Mouse (Mus musculus) midbrain, embryonic 10.5 days (tissue): ENCODE data around the gene Ahnak. TPM values are rescaled to one million over a fixed set of nuclear protein-coding genes. Genes with fewer than 3 reads are reported as not detected.

ENCODE experiments used
- DNase-seq: peaks from one replicate; pipeline ENCODE4 v3.0.0-alpha.2; 2017; ENCODE audit warnings: low spot score
- H3K27ac ChIP-seq: fragments of 300-500 bp; sonication (generic); replicated peaks from 2 replicates; pipeline ENCODE4 v1.5.1; 2016; ENCODE audit warnings: mild to moderate bottlenecking
- H3K27me3 ChIP-seq: fragments of 300-500 bp; sonication (generic); 2 replicates; pipeline ENCODE4 v1.6.1; 2016; ENCODE audit warnings: low read depth, mild to moderate bottlenecking; ENCODE audit not compliant: poor library complexity, severe bottlenecking
- H3K36me3 ChIP-seq: fragments of 300-500 bp; sonication (generic); 2 replicates; pipeline ENCODE4 v1.6.1; 2016; ENCODE audit warnings: mild to moderate bottlenecking, moderate library complexity
- H3K4me1 ChIP-seq: fragments of 300-500 bp; sonication (generic); 2 replicates; pipeline ENCODE4 v1.6.1; 2016
- H3K4me3 ChIP-seq: fragments of 300-500 bp; sonication (generic); 2 replicates; pipeline ENCODE4 v1.5.1; 2016; ENCODE audit warnings: mild to moderate bottlenecking, moderate library complexity
- H3K9me3 ChIP-seq: fragments of 300-500 bp; sonication (generic); replicated peaks from 2 replicates; pipeline ENCODE4 v1.6.1; 2016; ENCODE audit warnings: mild to moderate bottlenecking
- WGBS: fragments of 180-500 bp; shearing (Covaris S2); methylation state at CpG from one replicate; pipeline ENCODE4 v1.1.7; 2016; 5-methylcytosine and 5-hydroxymethylcytosine counted together
- polyA plus RNA-seq: library from polyadenylated mRNA; unstranded; fragments of >200 nt; fragmentation: Nextera tagmentation; extraction: Ambion mirVana; gene quantifications from 2 replicates; pipeline ENCODE4 v1.2.1, GENCODE M21; 2016

The Ahnak gene
- polyA plus RNA-seq, 1 experiment from 2014 or later, result 6.6 TPM

DNA sequence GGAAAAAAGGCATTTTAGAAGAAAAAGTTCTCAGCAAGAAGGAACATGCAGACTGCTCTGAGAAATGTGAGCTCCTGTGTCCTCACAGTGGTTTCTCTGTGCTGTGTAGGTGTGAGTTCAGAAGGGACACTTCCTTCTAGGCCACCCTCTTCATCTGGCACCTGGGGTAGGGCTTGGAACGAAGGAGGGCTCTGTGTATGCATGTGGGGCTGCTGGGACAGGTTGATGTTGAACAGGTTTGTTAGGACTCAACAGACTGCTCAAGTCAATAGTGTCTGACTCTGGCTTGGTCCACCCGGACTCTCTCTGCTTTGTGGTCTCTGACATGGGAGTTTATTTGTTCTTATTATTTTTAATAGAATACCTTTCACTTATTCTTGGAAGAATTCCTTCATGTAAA is 81.2 kb downstream of the Ahnak start:
- H3K36me3 ChIP-seq, result no peaks in the 10 kb centered on the region
- H3K27me3 ChIP-seq, result no peaks in the 10 kb centered on the region
- no peak overlapping the region for H3K27ac ChIP-seq
- WGBS, result 86% methylated on average over 2 of the region's 2 CpGs
- no peak overlapping the region for H3K4me3 ChIP-seq
- no peaks in the 10 kb centered on the region for H3K9me3 ChIP-seq
- DNase-seq, result no peak
- peaks cover 21% of the 10 kb centered on the region for H3K4me1 ChIP-seq

DNA sequence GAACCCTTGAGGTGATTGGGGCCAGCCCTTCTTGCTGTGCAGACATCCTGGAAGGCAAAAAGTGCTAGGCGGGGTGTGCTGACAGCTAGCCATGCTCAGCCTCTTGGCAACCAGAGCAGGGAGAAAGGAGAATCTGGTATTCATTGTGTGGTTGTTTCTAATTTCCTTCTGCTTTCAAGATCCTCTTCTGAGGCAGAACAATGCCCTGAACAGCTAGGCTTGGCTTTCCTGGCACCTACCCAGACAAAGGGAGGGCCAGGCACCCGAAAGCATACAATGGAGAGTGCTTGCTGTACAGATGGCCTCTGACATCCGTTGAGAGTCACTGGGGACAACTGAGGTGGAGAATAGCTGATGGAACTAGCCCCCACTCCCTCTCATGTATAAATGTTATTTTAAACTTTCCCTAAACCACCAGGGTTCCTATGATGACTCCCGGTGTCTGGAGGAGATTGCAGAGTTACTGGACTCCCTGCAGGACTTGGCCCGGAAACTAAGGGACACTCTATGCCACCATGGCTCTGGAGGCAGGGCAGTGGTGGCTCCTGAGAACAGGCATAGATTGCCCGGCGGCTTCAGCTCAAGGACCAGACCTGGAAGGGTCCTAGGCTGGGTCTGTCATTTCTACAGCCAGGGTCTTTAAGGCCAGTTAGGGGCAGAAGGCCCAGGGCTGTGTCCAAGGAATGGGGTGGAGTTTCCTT is 82.5 kb downstream of the Ahnak start:
- 65% methylated on average over 7 of the region's 7 CpGs for WGBS

DNA sequence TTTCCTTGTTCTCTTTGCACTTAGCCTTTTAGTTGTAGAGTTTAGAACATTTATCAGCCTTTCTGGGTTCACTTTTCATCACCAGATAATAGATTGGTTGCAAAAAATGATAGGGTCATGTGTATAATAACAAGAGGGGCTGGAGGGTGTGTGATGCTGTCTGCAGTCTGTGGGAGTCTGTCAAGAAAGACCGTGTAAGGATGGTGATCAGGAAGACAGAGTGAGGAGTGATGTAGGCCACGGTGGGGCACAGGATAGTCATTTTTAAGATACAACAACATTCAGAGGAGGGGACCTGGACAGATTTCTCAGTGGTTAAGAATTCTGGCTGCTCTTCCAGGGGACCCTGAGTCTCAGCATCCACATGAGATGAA is 83.1 kb downstream of the Ahnak start:
- Histone ChIP-seq H3K4me1 (peaks cover 11% of the 10 kb centered on the region), H3K36me3 (no peaks in the 10 kb centered on the region), H3K4me3 (no peak overlapping the region), H3K27ac (no peak overlapping the region), H3K27me3 (no peaks in the 10 kb centered on the region), H3K9me3 (no peaks in the 10 kb centered on the region)
- no peak for DNase-seq
- 83% methylated on average over 2 of the region's 2 CpGs for WGBS

More for the DNA sequence above, 82.5 kb downstream of the Ahnak start:
- no peak overlapping the region for H3K4me3 ChIP-seq
- H3K4me1 ChIP-seq, result peaks cover 11% of the 10 kb centered on the region
- no peaks in the 10 kb centered on the region for H3K27me3 ChIP-seq
- H3K27ac ChIP-seq, result peak overlapping the region; percentile 63
- H3K9me3 ChIP-seq, result no peaks in the 10 kb centered on the region
- no peak for DNase-seq
- no peaks in the 10 kb centered on the region for H3K36me3 ChIP-seq

DNA sequence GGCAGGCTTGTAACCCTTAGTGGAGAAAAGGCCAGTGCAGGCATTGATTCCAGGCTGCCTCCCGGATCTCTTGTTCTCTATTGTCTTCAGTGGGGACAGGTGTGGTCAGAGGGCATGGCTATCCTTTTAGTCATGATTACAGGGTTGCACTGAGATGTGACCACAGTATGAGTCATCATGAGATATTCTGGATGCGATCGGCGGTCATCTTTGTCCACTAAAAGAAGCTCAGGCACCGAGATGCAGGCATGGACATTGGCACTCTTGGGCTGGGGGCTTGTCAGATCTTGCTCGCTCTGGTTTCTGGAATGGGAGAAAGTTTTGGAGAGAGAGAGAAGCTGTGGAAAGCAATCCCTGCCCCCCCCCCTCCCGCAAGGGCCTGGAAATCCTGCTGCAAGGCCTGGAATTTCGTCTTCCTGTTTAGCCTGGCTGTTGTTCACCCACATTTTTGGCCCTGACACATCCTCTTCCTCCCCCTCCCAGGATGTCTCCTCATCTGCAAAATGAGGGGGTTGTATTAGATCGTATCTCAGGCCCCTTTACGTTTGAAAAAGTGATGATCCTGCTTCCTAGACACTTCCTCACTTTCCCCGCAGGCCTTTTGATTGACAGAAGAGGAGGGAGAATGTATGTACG is 84.8 kb downstream of the Ahnak start:
- no peaks in the 10 kb centered on the region for H3K27me3 ChIP-seq
- H3K9me3 ChIP-seq, result no peaks in the 10 kb centered on the region
- no peak for DNase-seq
- H3K27ac ChIP-seq, result no peak overlapping the region
- no peaks in the 10 kb centered on the region for H3K36me3 ChIP-seq
- peaks cover 11% of the 10 kb centered on the region for H3K4me1 ChIP-seq
- WGBS, result 79% methylated on average over 12 of the region's 12 CpGs
- no peak overlapping the region for H3K4me3 ChIP-seq

DNA sequence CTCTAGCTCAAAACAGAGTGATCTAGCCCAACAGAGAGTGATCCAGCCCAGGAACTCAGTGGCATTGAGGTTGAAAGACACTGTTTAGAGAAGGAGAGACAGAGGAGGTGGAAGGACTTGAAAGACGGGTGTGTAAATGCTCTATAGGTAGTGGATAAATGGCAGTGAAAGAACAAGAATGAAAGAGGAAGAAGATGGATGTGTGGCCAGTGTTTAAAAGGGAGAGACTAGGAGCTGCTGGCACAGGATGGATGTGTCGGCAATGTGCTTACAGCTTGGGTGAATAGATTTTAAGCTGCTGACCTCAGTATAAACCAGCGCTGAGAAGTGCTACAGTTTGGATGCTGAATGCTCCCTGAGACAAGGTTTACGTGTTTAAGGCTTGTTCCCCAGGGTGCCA is 85.3 kb downstream of the Ahnak start:
- 78% methylated on average over 4 of the region's 4 CpGs for WGBS
- no peak overlapping the region for H3K4me3 ChIP-seq

DNA sequence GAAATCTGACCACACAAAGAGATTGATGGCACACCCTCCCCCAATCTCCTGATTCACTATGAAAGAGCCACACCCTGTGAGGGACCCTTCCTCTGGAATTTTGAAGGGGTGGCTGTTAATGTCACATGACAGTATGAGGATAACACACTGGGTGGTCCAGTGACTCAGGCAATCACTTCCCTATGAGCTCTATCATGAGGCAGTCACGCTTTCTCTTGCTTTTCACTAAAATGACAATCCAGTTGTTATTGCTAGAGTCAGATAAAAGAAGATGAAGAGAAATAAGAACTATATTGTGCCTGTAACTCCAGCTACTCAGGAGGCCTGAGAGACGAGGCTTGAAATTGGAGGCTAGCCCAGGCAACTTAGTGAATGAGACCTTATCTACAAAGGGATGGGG is 86.5 kb downstream of the Ahnak start:
- 83% methylated on average over 2 of the region's 2 CpGs for WGBS
- DNase-seq, result no peak
- H3K4me1 ChIP-seq, result peaks cover 18% of the 10 kb centered on the region

More for the DNA sequence above, 85.3 kb downstream of the Ahnak start:
- no peaks in the 10 kb centered on the region for H3K9me3 ChIP-seq
- H3K27me3 ChIP-seq, result no peaks in the 10 kb centered on the region
- peaks cover 11% of the 10 kb centered on the region for H3K4me1 ChIP-seq
- no peak for DNase-seq
- no peak overlapping the region for H3K27ac ChIP-seq
- no peaks in the 10 kb centered on the region for H3K36me3 ChIP-seq

DNA sequence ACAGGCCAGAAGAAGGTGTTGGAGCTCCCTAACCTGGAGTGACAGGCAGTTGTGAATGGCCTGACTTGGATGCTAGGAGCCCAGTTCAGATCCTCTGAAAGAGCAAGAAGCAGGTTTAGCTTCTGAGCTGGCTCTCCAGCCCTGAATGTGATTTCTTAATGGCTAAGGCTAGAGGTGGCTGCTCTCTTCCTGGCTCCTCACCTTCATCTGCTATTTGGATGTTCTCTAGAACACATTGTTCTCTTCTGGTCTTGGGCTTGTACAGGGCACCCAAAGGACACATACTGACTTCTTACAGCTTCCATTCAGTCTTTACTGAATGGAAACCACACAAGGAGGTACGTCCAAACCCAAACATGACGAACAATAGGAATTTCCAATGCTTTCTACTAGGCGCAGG is 87.0 kb downstream of the Ahnak start:
- no peak for DNase-seq
- WGBS, result 92% methylated on average over 3 of the region's 3 CpGs
- H3K9me3 ChIP-seq, result no peaks in the 10 kb centered on the region
- H3K4me3 ChIP-seq, result no peak overlapping the region
- H3K36me3 ChIP-seq, result no peaks in the 10 kb centered on the region
- no peak overlapping the region for H3K27ac ChIP-seq
- H3K27me3 ChIP-seq, result no peaks in the 10 kb centered on the region
- H3K4me1 ChIP-seq, result peaks cover 16% of the 10 kb centered on the region

More for the DNA sequence above, 86.5 kb downstream of the Ahnak start:
- no peaks in the 10 kb centered on the region for H3K27me3 ChIP-seq
- H3K4me3 ChIP-seq, result no peak overlapping the region
- no peak overlapping the region for H3K27ac ChIP-seq
- no peaks in the 10 kb centered on the region for H3K36me3 ChIP-seq
- no peaks in the 10 kb centered on the region for H3K9me3 ChIP-seq

DNA sequence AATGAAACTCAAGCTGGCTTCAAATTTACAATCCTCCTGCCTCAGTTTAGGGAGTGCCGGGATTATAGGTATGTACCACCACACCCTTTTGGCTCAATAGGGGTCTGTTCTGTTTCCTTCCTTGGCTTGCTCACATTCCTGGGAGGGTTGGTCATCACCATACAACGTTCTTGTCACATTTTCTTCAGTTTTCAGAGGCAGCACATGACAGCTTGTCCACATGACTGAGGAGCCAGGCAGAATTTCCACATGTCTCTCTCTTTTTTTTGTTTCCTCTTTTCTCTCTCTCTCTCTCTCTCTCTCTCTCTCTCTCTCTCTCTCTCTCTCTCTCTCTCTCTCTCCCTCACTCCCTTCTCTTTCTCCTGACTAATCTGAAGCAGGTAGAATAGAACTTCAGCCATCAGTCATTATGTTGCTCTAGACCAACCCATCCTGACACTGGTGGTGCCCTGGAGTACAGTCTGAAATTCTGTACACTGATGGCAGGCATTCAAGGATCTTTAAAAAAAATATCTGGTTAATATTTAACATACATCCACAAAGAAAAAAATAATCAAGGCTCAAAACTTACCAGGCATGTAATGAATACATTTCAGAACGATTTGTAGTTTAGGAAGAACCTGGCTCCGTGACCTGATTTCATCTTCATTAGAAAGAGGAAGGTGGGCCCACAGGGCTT is 88.0 kb downstream of the Ahnak start:
- H3K9me3 ChIP-seq, result no peaks in the 10 kb centered on the region
- no peak overlapping the region for H3K27ac ChIP-seq
- no peak overlapping the region for H3K4me3 ChIP-seq
- 81% methylated on average over 4 of the region's 4 CpGs for WGBS
- peaks cover 12% of the 10 kb centered on the region for H3K4me1 ChIP-seq
- no peaks in the 10 kb centered on the region for H3K27me3 ChIP-seq
- DNase-seq, result no peak
- H3K36me3 ChIP-seq, result no peaks in the 10 kb centered on the region

DNA sequence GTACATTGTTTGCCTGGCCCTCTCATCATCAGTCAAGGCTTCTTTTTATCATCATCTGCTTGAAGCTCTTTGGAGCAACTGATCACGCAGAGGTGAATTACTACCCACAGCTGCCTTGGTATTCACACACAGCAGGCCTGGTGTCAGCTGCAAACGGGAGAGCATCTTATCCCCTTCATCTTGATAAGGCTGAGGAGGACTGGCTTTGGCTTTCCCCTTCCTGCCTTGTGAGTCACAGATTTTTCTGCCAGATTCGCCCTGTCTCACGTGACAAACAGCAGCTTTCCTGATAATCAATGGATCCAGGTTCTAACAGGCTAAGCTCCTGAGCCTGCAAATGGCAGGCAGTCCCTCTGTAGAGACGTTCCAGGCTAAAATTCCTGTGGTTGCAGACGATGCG is 90.8 kb downstream of the Ahnak start:
- Histone ChIP-seq H3K27ac (no peak overlapping the region), H3K27me3 (peaks cover 5% of the 10 kb centered on the region; the same call in 1 of the 2 replicates), H3K9me3 (no peaks in the 10 kb centered on the region), H3K4me3 (no peak overlapping the region), H3K36me3 (no peaks in the 10 kb centered on the region), H3K4me1 (peaks cover 23% of the 10 kb centered on the region)
- DNase-seq, result no peak
- WGBS, result 46% methylated on average over 7 of the region's 7 CpGs

DNA sequence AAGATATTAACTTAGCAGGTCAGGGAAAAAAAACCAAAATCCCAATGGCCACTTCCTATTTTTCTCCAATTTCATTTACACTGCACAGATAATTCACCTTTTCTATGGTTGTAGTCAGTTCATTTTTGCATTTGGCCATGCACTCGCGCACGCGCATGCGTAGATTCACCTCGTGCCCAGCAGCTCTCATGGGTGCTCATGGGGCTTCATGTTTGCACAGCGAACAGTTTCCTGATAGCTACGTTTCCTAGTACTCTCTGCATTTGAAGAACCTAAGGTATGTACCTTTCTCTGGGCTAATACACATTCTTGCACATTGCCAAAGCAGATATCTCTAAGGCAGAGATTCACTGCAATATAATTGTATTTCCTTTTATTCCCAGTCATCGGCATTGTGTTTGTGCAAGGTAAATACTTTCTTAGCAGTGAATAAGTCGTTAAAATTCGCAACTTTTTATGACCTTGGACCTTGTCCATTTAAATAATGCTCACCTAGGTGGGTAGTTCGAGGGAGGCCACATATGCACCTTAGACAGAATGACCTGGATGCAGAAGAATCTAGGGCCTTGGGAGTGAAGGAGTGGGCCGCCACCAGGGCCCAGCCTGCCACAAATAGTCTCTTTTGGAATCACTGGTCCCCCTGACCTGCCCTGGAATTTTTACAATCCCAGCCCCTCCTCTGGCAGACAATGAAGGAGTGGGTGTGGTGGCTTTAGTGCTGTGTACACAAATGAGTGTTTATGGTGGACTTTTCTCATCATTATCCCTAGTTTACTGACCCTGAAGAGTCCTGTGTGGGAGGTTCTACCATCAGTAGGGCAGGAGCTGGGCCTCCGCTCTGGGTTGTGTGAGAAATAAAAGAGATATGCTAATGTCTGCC is 92.5 kb downstream of the Ahnak start:
- no peak for DNase-seq

DNA sequence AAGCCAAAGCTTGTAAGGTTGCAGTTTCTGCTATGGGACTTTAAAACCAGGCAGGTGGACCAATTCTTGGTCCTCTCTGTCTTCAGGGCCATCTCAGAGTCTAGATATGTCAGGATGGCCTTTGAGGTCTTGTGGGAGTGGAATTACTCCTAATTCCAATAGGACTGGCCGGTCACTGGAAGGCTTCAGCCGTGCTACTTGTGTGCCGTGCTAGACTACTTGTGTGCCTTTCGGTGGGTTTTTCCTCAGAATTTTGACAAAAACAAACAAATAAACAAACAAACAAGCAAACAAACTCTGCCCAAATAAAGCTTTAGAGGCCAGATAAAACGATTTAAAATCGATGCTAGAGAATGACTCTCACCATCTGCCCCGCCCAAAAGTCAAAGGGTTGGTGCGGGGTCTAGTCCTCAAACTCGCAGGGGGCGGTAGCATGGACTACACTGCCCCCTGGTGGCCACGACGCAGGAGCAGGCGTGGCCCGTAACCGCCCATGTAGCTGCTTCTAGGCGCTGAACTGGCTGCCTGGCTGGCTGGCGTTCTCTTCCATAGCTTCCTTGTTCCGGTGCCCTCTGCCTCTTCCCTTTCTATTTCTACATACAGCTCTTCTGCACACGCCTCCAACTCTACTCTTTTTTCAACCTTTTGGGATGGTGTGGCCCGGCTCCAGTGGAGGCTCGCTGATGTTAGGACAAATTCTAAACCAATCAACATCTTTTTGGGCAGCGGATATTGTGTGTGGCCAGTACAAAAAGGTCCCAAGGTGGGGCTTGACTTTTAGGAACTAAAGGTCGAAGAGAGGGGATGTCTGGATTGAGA is 93.3 kb downstream of the Ahnak start:
- DNase-seq, result peak; percentile 85
- WGBS, result 18% methylated on average over 23 of the region's 23 CpGs
- Histone ChIP-seq H3K27me3 (peaks cover 5% of the 10 kb centered on the region; the same call in 1 of the 2 replicates), H3K9me3 (no peaks in the 10 kb centered on the region), H3K27ac (peak overlapping the region; percentile 59), H3K36me3 (no peaks in the 10 kb centered on the region), H3K4me3 (peak overlapping the region; percentile 31), H3K4me1 (peaks cover 23% of the 10 kb centered on the region)

More for the DNA sequence above, 92.5 kb downstream of the Ahnak start:
- Histone ChIP-seq H3K36me3 (no peaks in the 10 kb centered on the region), H3K9me3 (no peaks in the 10 kb centered on the region), H3K4me3 (no peak overlapping the region), H3K27me3 (peaks cover 5% of the 10 kb centered on the region; the same call in 1 of the 2 replicates), H3K27ac (peak overlapping the region; percentile 59; the same call in 1 of the 2 replicates), H3K4me1 (peaks cover 23% of the 10 kb centered on the region)
- WGBS, result 88% methylated on average over 14 of the region's 14 CpGs

DNA sequence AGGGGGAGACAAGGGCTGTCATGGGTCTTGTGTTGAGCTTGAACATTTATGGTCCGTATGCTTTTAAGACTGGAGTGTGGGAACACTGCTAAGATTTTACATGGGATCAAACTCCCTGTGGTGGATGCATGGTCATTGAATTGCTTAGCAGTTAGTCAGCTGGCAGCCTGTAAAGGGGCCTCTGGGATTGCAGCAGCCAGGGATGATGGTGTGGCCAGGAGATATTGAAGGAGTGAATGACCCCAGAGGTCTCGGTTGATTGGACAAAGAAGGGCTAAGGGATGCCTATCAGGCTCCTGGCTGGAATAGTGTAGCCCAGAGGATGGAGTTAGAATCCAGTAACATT is 93.9 kb downstream of the Ahnak start:
- Histone ChIP-seq H3K4me3 (no peak overlapping the region), H3K9me3 (no peaks in the 10 kb centered on the region), H3K36me3 (no peaks in the 10 kb centered on the region), H3K27me3 (peaks cover 5% of the 10 kb centered on the region; the same call in 1 of the 2 replicates), H3K27ac (peak overlapping the region; percentile 59), H3K4me1 (peaks cover 23% of the 10 kb centered on the region)
- no peak for DNase-seq
- WGBS, result 86% methylated on average over 2 of the region's 2 CpGs
